Mouse (Mus musculus): Measurements from ENCODE around the gene Stk11ip.

- TF ChIP-seq POLR2A (IDR thresholded peaks at IDR 0.05; ENCODE audit: borderline replicate concordance, extremely low read depth, low read depth, low read length) (no peak), CTCF (IDR thresholded peaks at IDR 0.05; ENCODE audit: insufficient read depth, low read length) (no peak)
Observed at GRCm38 (mm10) chr1:75572776-75573175, 51.4 kb downstream of the Stk11ip start.
